Mouse (Mus musculus): ENCODE measurements at regions not wholly inside any gene's neighbourhood (a gene's known extent, or its start where the extent isn't known, plus 50 kb on each side); places are given as distances from the start of the nearest gene placed in this dataset.

- DNase-seq (ENCODE audit: low spot score in 2 of 2) = no peak
These were observed 103.7 kb upstream of the Arhgap5 start for GRCm38 (mm10) chr12:52400099-52400498.

GRCm38 (mm10) chr12:52402711-52403110 is 101.1 kb upstream of the Arhgap5 start:
- no peak for DNase-seq (ENCODE audit: low spot score in 2 of 2)

DNA sequence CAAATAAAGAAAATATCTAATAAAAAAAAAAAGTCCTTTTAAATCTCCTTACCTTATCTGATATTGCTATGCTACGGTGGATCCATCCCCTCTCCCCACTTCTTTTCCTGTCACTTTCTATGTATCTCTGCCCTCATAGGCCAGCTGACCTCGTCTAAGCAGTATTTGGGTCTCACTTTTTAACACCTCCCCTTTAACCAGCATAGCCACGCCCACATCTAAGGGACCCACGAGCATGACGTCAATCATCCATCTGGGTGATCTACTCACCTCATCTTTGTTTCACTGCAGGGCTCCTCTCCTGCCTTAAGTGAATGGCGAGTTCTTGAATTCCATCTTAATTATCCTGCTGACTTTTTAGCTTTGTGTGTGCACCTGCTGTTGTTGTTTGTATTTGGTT is 97.4 kb upstream of the Arhgap5 start:
- DNase-seq (ENCODE audit: low spot score in 2 of 2) = no peak

DNA sequence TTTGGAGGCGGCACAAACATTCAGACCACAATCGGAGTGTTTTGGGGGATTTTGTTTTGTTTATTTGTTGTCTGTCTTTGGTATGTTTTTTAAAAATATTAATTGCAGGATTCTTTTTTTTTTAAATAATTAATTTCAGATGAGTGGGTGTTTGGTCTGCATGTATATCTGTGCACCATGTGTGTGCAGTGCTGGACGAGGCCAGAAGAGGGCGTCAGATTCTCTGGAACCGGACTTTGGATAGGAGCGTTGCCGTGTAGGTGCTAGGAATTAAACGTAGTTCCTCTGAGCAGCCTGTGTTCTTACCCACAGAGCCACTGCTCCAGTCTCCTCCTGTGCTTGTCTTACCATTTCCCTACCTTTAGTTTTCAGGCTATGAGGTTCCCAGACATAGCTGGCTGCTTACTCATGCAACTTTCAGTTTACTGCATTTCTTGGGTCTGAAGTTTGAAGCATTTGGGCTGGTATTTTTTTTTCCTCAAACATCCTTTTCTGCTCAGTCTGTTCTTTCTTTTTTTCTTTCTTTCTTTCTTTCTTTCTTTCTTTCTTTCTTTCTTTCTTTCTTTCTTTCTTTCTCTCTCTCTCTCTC is 95.4 kb upstream of the Arhgap5 start:
- no peak for DNase-seq (ENCODE audit: low spot score in 2 of 2)

- no peak for DNase-seq (ENCODE audit: low spot score in 2 of 2)
These were observed 94.6 kb upstream of the Arhgap5 start for GRCm38 (mm10) chr12:52409221-52409620.

DNA sequence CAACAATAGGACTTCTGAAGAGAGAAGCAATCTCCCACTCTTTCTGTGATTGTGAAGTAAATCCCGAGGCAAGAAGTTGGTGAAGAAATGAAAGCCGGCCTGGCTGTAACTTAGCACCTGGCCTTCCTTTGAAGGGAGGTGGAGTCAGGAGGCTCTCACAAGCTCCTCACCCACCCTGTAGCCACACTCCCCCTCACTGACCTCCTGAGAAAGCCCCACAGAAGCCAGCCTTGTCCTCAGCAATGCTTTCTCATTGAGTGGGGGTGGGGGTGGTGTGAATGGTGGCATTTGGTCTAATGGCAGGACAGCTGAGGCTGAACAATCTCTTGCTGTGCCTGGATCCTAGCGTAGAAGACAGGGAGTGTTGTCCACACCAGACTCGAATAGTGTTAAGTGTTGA is 91.6 kb upstream of the Arhgap5 start:
- no peak for DNase-seq (ENCODE audit: low spot score in 2 of 2)

DNA sequence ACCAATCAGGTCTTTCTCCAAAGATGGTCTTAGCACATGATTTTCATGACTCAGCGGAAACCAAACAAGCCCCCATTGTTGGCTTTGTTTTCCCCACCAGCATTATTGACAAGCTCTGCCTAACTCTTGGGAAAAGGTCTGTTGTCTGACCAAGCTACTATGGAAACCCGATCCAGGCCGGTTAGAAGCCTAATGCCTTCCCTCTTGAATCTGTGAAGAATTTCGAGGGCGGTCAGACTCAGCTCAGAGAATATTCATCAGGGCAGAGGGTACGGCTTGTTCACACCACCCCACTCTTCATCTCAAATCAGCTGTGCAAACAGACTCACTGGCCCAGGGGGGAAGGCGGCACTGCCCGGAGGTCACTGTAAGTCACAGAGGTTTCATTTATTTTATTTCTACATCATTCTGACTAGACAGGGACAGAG is 90.7 kb upstream of the Arhgap5 start:
- no peak for DNase-seq (ENCODE audit: low spot score in 2 of 2)

DNA sequence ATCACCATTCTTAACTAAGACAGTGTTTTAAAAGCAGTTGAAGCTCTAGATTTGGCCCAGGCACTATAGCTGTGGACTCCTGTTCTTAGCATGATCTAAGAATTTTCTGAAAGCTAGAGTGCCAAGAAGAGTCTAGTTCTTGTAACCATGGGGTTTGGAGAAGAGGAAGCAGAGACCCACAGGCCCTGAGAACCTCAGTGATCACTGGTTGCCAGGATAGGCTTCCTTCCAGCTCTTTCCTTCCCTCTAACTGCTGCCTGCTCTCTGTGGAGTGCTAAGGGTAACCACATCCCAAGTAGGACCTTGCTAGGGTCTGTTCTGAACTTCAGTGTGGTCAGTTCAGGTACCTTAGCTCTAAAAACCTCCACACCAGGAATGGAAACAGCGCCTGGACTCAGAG is 81.0 kb upstream of the Arhgap5 start:
- no peak for DNase-seq (ENCODE audit: low spot score in 2 of 2)

DNA sequence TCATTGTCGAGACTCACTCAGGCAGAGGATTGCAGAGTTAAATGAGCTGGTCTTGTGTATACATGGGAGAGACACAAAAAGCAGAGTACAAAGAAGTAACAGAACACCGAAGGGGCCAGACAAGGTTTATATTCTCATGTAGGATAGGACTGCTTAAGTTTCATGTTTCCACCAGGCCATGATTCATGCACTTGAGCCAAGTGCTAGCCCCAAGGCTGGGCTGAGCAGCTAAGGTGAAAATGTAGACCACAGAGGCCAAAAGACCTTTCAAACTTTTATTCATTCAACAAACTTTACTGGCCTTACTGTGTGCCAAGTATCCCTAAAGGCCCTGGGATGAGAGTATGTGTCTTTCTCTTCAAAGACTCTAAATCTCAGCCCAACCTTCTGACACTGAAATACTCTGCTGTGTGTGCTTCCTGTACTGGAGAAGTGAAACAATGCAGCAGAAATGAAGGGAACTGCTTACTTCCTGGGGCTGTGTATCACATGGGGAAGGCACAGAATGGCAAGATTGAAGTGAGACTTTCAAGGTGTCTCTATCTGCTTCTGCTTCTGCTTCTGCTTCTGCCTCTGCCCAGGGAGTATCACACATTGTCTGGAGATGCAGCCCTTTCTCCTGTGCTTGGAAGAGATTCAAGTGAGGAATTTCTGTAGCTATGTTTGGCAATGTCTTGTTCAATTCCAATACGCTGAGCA is 79.3 kb upstream of the Arhgap5 start:
- DNase-seq (ENCODE audit: low spot score in 2 of 2) = no peak

- DNase-seq (ENCODE audit: low spot score in 2 of 2) = no peak
These were observed 73.8 kb upstream of the Arhgap5 start for GRCm38 (mm10) chr12:52429935-52430334.

- DNase-seq (ENCODE audit: low spot score in 2 of 2) = no peak
These were observed 71.8 kb upstream of the Arhgap5 start for GRCm38 (mm10) chr12:52431933-52432332.

GRCm38 (mm10) chr12:52434021-52434420 is 69.8 kb upstream of the Arhgap5 start:
- no peak for DNase-seq (ENCODE audit: low spot score in 2 of 2)

GRCm38 (mm10) chr12:52435321-52435720 is 68.5 kb upstream of the Arhgap5 start:
- no peak for DNase-seq (ENCODE audit: low spot score in 2 of 2)

GRCm38 (mm10) chr12:52435795-52436211 is 68.0 kb upstream of the Arhgap5 start:
- no peak for DNase-seq (ENCODE audit: low spot score in 2 of 2)

GRCm38 (mm10) chr12:52436941-52437340 is 66.8 kb upstream of the Arhgap5 start:
- DNase-seq (ENCODE audit: low spot score in 2 of 2) = no peak

DNA sequence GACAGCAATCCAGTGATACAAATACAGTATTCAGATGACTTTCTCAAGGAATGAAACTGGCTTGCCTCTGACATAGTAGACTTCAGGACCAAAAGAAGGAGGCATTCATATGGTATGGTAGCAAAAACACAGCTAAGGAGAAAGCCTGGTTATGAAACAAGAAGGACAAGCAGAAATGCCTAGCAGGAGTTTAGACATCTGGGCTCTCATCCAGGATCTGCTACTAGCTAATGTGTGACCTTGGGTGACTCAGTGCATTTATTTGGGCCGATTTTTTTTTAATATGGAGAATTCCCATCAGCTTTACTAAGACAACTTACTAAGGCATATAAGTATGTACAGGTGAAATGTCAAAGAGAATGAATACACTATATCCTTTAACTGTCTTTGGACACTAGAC is 64.5 kb upstream of the Arhgap5 start:
- no peak for DNase-seq (ENCODE audit: low spot score in 2 of 2)

- DNase-seq (ENCODE audit: low spot score in 2 of 2) = no peak
These were observed 62.9 kb upstream of the Arhgap5 start for GRCm38 (mm10) chr12:52440868-52441365.

DNA sequence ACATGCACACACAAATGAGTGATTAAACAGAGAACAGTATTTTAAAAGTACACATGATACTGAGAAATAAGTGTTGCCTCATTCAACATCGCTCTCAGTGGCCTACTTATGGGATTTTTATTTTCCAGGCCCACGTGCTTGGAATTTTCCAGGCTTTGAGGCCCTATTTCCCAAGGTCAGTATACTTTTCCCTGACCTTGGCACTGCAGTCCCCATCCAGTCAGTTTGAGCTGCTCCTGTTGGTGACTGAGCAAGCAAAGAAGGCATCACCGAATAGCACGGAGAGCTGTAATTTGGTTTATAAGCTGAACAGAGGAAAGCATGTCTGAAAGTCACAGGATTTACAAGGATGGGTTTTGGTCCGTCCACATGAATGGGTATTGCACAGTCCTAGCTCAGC is 61.4 kb upstream of the Arhgap5 start:
- no peak for DNase-seq (ENCODE audit: low spot score in 2 of 2)

- no peak for DNase-seq (ENCODE audit: low spot score in 2 of 2)
These were observed 58.0 kb upstream of the Arhgap5 start for GRCm38 (mm10) chr12:52445731-52446130.

DNA sequence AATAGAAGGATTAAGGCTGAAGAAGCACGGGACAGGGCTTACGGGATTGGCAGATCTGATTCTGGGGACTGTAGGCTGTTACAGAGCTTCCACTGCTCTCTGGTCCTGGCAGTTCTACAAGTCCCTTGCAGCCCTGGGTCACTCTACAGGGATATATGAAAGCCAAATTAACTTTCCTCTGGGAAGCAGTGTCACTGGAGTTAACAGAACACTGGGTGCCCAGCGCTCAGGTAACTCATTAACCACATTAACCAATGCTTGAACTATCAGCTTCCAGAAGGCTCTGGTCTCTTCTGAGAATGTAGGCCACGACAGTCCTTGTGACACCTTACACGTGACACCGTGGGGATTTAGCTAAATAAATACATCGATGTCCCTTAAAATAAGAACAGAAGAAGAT is 57.3 kb upstream of the Arhgap5 start:
- DNase-seq (ENCODE audit: low spot score in 2 of 2) = no peak

DNA sequence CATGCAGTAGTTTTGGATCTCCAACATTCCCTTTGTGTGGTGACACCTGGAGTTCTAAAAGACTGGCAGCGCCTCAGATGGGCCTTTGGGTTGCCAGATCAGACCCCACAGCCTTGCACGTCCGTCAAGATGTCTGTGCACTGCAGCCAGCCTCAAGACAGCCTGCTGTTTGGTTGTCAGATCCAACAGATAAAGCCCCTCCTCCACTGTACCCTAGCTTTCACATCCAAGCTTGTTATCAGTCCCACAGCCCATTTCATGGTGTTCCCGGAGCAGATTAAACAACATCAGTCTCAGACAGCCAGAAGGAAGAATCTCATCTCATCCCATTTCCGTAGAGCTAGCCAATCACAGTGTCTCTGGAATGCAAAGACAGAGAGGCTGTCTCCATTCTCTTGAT is 56.3 kb upstream of the Arhgap5 start:
- DNase-seq (ENCODE audit: low spot score in 2 of 2) = no peak

GRCm38 (mm10) chr12:52448218-52448617 is 55.6 kb upstream of the Arhgap5 start:
- peak; percentile 11 to 23 for DNase-seq (ENCODE audit: low spot score in 2 of 2)

DNA sequence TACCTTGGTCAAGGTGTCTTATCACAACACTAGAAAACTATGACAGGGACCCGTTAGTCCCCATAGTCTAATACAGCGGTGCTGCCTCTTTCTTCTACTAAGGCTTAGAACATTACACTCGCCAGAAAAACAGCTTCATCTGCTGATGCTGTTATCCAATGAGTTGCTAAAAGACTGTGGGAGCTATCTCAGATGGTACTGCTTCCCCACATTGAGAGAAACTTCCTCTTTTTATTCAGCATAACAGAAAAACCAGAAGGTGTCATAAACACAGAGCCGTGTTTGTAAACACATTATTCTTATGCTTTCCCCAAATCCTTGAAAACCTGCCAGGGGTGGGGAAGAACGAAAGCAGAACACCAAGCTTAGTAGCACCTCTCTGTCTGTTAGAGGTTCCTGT is 49.9 kb upstream of the Arhgap5 start:
- no peak for DNase-seq (ENCODE audit: low spot score in 2 of 2)
